Mouse (Mus musculus): ENCODE results near the gene Myo6.
A peak's percentile ranks its signal among the peaks of the same experiment; 100 is the strongest.

Gene Myo6

DNA sequence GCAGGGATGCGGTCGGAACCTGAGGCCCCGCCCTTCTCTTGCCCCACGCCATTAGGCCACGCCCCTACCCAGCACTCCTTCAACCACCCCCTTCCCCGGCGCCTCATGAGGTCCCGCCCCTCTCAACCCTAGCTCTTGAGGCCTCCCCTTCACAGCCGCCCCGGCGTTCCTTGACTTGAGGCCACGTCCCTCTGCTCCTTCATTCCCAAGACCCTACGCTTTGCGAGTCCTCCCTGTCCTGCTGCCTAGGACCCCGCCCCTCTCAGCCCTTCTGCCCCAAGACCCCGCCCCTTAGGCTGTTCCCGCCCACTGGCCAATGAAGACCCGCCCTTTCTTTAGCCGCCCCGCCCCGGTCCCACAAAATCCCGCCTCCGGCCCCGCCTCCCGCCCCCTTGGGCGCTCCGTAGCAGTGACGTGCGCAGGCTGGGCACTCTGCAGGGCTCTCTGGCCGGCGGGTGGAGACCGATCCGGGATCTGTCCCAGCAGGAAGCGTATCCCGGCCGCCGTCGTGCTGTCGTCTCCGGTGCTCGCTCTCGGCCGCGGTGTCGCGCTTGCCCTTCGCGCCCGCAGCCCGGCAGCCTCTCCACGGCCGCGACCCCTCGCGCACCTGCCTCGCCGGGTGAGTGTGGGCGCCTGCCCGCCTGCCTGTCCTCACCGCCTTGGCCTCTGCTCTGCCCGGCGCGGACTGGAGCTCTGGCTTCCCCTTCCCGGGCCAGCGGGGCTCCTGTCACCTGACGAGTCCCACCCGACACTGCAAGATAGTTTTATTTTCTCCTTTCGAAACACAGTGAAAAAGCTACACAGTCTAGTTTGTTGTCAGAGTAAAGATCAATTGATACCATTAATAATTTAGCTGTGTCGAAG lies at the start of gene Myo6:
Gene Myo6, plus strand, starts transcription at position 421 of the 864 bp plus-strand sequence.
- DNase-seq (ENCODE audit: low read depth, low spot score): peak; percentile 86

DNA sequence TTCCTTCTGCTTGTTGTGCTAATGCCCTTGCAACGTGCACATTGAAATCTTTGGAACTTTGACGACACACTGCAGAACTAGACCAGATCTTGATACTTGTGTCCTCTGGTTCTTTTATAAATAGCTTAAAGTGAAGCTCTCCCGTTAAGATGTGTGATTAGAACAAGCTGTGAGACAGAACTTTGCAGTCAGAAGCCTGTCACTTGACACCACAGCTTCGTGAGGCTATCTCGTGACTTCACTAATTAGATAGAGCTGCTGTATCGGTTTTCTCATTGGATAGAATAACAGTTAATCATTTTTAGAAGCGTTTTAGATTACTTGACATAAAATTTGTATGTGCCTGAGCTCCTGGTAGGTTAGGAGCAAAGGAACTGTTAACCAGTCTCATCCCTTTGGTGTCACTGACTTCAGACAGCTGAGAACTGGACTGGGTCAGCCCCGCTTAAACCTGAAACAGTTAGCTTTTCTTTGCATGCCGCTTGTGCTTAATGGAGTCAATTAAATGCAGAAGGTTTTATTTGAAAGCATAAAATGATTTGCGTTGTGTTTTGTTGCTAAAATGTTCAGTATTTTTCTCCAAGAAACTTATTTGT lies 18.7 kb upstream of the Myo6 start:
- DNase-seq (ENCODE audit: low read depth, low spot score): peak; percentile 16

DNA sequence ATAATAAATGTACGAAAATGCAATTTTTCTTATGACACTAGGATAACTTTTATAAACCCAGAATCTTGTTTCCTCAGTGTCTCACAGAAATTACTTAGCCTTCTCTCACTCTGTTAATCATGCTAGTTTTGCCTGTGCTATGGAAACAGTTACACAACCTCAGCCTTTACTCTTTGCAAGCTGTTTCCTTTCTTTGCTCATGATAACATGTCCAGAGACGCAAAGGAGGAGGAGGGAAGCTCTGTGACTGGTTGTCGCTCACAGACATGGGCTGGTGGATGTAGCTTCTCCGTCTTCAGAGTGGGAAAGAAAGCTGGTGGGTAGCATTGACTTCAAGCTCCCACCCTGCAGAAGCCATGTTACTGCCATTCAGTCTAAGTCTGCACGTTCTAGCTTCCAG lies 15.2 kb upstream of the Myo6 start:
- no peak for DNase-seq (ENCODE audit: low read depth, low spot score)

DNA sequence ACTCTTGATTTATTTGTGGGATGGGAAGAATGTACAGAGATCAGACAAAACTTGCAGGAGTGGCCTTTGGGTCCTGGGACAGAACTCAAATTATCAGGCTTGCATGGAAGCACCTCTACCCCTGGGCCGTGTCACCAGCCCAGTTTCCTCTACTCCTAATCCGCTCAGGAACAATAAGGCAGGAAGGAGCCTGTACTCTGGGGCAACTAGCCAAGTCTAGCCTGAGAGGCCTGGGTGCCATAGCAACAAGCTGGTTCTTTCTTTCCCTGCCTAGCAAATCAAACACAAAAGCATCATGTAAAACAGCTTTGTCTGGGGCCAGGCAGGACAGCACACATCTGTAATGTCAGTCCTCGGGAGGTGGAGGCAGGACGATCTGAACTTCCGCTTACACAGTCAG lies 9.6 kb upstream of the Myo6 start:
- no peak for DNase-seq (ENCODE audit: low read depth, low spot score)

DNA sequence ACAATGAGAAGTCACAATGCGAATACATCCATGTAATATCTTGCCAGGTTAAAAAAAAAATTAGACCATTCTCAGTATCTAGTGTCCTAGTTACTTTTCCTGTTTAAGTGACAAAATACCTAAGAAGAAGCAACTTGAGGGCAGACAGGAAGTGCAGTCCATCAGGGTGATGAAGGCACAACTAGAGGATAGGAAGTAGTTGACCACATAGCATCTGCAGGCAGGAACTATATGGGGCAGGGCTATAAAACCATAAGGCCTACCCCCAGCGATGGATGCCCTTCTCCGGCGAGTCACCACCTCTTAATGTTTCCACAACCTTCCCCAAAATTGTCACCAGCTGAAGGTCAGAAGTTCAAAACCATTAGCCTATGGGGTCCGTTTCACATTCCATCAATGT lies 8.1 kb upstream of the Myo6 start:
- DNase-seq (ENCODE audit: low read depth, low spot score): no peak

DNA sequence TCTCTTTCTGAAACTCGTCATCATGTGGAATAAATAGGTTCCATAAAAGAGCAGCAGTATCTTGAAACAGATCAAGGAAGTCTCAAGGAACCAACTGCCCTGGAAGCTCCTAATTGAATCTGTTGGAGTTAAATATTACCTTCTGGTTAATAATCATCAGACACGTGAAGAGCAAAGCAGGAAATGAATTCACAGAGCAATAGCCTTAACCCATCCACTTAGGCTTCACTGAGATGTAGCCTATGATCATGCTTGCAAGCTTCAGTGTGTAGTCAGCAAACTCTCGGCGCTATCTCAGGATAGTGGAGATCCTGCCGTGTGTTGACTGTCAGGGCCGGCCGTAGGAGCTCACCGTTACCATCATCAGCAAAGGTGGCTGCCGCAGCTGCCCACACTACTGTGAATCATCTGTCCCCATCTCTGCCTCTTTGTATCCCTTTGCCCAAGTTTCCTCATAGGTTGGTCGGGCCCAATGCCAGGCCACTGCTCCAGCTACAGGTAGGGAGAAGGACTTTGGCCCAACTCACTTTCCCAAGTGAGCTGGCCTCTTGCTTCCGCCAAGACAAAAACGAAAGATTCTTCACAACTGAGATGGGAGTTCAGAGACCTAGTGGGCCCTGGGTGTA lies 6.9 kb upstream of the Myo6 start:
- DNase-seq (ENCODE audit: low read depth, low spot score): no peak

DNA sequence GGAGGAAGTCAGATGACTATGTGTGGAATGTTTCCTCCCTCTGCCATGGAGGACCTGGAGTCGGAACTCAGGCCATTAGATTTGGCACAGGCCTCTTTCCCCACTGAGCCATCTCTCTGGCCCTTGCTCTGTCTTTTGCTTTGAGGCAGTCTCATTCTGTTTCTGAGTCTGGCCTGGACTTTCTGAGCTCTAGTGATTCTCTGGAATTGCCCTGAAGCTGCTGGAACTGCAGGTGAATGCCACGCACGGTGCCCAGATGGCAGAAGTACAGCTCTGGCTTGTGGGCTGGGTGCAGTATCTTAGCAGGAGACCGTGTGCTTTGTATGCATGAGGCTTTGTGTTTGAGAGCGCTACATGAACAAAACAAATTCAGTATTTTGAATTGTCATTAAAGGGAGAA lies 5.9 kb upstream of the Myo6 start:
- no peak for DNase-seq (ENCODE audit: low read depth, low spot score)

DNA sequence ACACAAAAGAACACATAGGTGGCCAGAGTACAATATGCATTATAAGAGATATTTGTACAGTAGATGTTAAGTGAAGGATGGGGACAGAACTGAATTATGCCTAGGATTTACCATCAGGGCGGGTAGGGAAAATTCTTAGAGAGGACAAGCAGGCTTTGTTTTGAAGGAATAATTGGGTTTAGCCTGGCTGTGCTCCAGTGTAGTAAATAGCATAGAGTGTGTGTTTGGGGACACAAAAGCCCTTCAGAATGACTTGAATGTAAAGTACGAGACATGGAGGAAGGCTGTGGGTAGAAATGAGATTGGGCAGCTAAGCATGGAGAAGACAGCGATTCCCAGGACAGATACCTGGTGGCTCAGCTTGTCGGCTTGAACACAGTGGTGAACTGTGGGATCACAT lies 3.4 kb upstream of the Myo6 start:
- no peak for DNase-seq (ENCODE audit: low read depth, low spot score)

DNA sequence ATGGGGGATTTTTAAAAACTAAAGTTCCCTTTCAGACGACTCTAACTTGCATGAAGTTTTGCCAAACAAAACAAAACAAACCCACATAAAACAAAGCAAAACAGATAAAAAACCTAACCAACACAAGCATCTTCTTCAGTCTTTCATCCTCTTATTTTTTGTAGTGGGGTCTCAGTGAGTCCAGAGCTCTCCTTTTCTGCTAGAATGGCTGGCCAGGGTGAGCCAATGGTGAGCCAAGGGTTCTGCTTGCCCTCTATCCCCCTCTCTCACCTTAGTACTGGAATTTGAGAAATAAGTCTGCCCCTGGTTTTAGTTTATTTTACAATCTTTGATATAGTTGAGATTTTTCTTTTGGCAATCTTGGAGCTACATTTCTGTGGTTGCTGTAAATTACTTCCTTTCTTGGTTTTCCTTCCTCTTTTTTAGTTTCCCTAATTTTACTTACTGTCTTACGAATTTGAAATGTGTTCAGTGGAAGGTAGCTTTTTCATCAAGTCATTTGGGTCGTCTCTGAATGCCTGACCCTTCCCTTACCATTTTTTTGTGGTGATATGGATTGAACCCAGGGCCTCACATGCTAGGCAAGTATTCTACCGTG lies 1.6 kb upstream of the Myo6 start:
- no peak for DNase-seq (ENCODE audit: low read depth, low spot score)

DNA sequence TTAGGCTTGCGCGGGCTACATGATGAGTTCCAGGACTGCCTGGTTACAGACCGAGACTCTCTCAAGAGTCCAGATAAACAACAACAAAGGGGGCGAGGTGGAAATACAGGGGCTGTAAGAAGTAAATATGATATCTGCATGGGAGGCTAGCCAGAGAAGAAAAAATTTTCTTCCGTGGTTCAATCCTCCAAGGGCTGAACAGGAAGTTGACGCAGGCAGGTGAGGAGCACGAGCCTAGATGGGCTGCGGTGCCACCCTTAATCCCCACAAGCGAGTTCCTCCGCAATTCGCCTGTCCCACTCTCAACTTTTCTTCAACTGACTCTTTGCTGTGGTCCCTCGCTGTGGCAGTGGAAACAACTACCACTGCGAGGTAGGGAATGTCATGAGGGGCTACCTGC lies 640 bp upstream of the Myo6 start:
- DNase-seq (ENCODE audit: low read depth, low spot score): no peak

DNA sequence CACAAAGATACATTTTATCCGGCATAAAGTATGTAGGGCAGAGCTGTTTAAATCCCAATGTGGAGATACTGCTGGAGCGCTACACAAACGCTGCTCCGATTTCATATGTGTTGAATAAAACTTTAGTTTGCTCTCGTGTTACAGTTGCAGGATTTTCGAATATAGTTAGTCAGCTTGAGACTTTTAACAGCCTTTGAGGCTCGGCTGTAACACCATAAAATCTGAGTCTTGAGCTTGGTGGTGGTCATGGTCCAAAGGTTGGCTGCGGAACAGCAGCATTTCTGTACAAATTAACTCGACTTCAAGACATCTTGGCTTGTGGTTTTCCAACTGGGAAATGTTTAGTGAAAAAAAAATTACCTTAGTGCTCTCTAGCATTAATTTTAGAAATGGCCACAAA lies 859 bp downstream of the Myo6 start:
- DNase-seq (ENCODE audit: low read depth, low spot score): no peak

DNA sequence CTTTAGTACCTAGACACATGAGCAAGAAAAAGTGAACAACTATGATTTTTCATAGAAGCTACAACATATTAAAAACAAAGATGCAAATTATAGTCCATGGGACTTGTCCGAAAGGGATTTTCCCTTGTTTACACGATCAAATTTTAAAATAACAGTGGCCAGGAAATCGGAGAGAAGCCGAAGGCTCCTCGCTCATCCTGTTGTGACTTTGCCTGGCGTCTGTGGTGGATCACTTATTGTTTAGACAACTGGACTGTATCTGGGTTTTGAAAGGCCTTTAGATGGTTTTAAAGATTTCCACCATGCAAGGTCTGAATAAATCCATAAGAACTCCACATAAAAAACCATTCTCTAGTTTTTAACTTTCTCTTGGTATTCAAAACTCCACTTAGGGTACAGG lies 1.6 kb downstream of the Myo6 start:
- DNase-seq (ENCODE audit: low read depth, low spot score): no peak

DNA sequence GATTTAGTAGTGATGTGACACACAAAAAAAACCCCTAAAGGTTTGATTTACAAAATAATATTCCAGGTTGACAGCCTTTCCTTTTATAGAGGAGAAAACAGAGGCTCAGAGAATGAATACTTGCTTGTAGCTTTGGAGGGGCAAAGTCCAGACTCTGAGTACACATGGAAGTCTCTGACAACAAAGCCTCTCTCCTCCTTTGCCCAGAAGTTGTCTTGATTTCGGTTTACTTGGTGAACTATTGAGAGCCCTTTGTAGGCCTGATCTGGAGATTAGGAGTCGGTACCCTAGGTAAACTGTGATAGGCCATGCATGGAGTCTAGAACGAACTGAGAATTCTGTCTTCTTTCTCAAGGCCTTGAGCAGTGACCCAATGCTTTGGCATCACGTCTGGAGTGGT lies 2.3 kb downstream of the Myo6 start:
- DNase-seq (ENCODE audit: low read depth, low spot score): no peak

DNA sequence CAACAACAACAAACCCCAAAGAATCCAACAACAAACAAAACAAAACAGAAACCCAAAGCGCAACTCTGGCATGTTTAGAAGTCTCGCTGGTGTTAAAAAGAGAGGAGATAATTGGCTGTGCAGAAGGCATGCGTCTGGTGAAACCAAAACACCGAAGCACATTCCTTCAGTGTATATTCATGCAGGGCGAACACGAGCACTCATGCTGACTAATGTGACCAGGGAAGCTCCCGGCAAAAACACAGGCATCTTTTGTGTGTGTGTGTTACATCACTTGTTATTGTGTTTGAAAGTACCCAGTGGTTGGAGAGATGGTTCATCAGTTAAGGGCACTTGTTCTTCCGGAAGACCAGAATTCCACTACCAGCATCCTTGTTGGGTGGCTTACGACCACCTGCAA lies 4.7 kb downstream of the Myo6 start:
- no peak for DNase-seq (ENCODE audit: low read depth, low spot score)

DNA sequence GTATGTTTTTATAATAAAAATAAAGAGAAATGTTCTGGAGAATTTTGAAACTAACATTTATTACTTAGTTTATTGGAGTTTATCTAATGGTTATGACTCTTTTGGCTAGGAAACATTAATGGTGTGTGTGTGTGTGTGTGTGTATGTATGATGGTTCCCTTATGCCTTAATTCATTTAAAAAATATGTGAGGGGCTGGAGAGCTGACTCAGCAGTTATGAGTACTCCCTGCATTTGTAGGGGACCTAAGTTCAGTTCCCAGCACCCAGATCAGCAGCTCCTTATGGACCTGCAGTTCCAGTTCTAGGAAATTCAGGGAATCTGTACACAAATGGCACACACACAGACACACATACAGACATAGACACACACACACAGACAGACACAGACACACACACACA lies 6.4 kb downstream of the Myo6 start:
- no peak for DNase-seq (ENCODE audit: low read depth, low spot score)

DNA sequence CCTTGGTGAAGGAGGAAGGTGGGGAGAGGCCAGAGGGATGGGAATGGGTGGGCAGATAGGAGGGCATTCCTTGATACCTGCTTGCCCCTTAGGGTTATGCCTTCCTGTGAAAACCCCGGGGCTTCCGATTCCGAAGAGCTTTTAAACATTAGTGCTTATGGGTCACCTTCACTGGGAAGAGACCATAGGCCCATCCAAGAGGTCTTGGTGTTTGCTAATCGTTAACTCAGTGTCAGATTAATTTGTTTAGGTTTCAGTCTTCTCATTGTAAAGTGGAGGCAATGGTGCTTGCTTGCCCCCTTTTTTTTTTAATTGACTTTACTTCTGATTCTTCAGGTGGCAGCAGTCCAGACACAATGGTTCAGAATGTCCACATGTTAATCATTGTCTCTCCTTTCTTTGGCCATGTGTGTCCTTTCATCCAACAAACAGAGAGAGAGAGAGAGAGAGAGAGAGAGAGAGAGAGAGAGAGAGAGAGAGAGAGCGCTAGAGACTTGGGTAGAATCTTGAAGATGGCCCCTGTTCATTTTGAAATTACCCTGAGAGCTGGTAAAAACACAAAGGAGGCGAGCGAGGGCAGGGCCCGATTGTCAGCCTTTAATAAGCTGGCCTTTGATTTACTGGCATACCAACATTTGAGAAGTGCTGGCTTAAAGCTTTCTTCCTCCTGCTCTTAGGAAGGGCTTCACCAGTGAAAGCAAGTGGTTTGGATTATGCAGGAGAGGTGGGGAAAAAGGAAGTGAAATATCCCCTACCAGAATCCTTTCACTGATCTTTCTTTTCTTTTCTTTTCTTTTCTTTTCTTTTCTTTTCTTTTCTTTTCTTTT lies 7.8 kb downstream of the Myo6 start:
- no peak for DNase-seq (ENCODE audit: low read depth, low spot score)

DNA sequence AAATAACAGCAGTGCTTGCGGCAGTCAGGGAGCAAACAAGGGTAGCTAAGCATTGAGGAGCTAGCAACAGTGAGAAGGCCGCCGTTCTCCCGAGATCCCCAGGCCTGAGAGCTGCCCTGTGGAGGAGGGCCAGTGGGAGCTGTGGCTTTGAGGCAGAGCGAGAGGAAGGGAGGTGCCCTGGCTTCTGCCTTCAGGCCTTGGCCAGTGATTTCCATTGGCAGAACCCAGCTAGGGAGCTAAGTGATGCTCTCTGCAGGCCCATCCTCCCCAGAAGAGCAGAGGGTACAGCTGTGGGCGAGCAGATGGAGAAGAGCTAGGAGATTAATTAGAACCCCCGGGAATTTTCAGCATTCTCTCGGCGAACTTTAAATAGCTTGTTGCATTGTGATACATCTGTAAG lies 8.8 kb downstream of the Myo6 start:
- no peak for DNase-seq (ENCODE audit: low read depth, low spot score)

DNA sequence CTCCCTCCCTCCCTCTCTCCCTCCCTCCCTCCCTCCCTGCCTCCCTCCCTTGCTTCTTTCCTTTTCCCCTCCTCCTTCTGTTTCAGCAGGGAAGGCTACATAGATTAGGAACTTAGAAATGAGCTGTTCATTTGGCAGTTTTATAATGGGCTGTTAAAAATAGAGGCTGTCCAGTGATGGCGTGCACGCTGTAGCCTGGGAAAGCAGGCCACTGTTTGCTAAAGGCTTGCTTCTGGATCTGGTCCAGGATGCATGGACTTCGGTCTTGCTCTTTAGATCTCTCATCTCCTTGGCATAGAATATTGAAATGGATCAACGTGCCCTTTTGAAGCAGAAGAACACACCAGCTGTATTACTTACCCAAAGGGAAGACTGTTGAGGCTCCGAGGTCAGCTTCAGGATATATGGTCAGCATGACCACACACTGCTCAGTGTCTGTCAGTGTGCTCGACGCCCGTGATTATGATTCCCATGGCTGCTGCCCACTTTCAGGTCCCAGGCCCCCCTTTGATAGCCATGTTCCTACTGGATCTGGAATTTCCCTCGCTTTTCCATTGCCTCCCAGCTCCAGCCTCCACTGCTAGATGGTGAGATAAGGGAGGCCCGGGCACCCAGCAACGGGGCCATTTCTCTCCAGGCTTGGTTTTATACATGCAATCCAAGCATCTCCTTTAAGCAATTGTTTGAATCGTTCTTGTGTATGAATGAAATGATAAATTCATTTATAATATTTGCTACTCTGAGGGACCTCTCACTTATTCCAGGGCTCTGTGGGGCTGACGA lies 12.1 kb downstream of the Myo6 start:
- no peak for DNase-seq (ENCODE audit: low read depth, low spot score)

DNA sequence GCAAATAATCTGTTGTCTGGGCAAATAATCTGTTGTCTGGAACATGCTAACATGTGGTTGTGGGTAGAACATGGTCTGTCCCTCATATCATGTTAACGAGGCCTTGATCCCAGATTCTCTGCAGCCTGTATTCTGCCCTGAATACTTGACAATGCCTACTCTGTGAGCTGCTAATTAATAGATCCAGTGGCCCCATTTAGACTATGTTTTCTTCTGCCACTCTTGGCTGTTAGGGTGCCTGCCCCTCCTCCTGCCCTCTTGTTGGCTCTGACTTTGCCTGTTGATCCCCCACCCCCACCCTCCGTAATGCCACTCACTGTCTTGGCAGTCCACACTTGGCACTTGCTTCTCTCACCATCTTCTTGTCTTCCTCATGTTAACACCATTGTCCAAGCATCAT lies 13.8 kb downstream of the Myo6 start:
- DNase-seq (ENCODE audit: low read depth, low spot score): no peak

DNA sequence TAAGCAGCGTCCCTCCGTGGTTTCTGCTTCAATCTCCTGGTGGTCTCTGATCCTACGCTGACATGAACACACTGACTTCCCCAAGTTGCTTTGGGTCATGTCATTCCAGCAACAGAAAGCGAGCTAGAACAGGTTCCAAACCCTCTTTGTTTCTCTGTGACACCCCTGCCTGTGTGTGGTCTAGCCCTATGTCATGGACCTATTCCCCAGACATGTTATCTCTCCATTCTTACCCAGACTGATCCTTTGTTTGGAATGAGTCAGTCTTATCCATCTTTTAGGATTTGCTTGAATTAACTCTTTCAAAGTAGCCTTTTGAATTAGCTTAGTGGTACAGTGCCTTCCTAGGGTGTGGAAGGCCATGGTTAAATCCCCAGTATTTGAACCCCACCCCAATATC lies 14.9 kb downstream of the Myo6 start:
- no peak for DNase-seq (ENCODE audit: low read depth, low spot score)

DNA sequence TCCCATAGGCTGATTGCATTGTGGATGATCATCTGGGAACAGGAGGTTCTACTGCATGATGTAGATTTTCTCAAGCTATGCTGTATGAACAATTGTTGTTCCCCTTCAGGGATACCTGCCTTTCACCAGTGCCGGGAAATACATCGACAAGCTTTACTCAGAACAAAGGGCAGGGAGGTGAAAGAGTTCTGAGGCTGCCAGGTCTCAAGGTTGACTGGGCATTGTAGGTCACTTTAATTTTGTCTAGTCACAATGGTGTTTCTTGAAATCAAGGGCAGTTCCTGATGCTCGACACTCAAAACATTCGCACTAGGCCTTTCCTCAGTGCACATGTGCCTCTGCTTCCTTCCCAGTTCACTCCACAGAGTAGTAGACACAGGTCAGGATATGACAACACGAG lies 15.9 kb downstream of the Myo6 start:
- no peak for DNase-seq (ENCODE audit: low read depth, low spot score)
